In the genomic region with DNA sequence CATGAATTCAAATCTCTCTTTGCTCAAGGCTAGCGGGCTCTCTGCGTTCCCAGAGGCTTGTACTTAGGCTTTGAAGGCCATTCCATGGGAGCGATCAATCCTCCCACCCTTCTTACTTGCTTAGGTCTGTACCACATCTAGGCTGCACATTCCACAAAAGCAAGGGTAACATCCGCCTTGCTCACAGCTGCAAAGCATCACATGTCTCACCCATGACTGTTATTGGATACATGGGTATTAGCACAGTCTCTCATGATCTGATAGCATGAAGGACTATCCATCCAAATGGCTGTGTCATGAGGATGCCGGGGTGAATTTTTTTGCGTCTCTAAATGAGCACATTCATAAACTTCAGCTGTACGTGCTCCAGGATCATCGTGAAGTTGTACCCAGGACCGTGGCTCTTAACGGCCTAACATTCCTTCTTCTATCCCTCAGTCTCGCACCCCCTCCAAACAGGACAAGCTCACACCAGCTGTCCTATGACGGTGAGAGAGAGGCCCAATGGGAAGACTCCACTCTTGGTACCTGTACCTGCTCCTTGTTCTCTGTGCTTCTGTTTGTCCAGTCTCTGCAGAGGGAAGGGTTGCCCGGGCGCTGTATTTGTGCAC, we compare ENCODE assay signal across 26 mouse cellular contexts. TPM values are rescaled to one million over a fixed set of nuclear protein-coding genes. Genes with fewer than 3 reads are reported as not detected.
DNase-seq lines count a peak whose midpoint lies in the region; ATAC-seq lines count a peak whose summit lies in the region.
"Had no signal": no experiment of that assay in that cellular context is flagged by ENCODE, and none has a peak within 500 bp of the region (broad histone marks: within the 10 kb centered on the region; RNA-seq: fewer than 3 reads in every experiment).

No protein-coding gene starts in this region.

- peak; percentile 11 for DNase-seq in forebrain, embryonic 11.5 days (ENCODE audit: low spot score)
- no peak for DNase-seq in forebrain, embryonic 14.5 days (ENCODE audit: low spot score)
- DNase-seq in kidney, postnatal 4 days, result peak; percentile 19 to 25
- no peak for DNase-seq in kidney, adult 11 months
- peak; percentile 18 for DNase-seq in lung, postnatal 10 days
- DNase-seq in lung, postnatal 14 days, result no peak
- no peak for DNase-seq in B cell, adult 2 months
- DNase-seq: adrenal gland, postnatal 14 days; cerebellum, adult 2 months; cerebellum, postnatal 25 days; gastrocnemius, postnatal 25 days; heart, postnatal 14 days; left cerebral cortex, postnatal 4 days; right cerebral cortex, adult 18-20 months; thymus, adult 2 months; thymus, postnatal 4 days had no signal

- no peaks in the 10 kb centered on the region for H3K27me3 ChIP-seq in forebrain, embryonic 11.5 days (ENCODE audit: control insufficient read depth, insufficient read depth, low read length)
- no peaks in the 10 kb centered on the region for H3K27me3 ChIP-seq in forebrain, embryonic 14.5 days (replicated peaks; ENCODE audit: control insufficient read depth, insufficient read depth, low read length)
- H3K27me3 ChIP-seq: embryonic facial prominence, embryonic 13.5 days; heart, embryonic 13.5 days; hindbrain, embryonic 12.5 days; liver, embryonic 12.5 days; neural tube, embryonic 15.5 days had no signal

- no peak overlapping the region for H3K9ac ChIP-seq in forebrain, embryonic 11.5 days (ENCODE audit: low read length)
- H3K9ac ChIP-seq in forebrain, embryonic 14.5 days (ENCODE audit: low read length), result no peak overlapping the region
- H3K9ac ChIP-seq: embryonic facial prominence, embryonic 13.5 days; heart, embryonic 13.5 days; hindbrain, embryonic 12.5 days; liver, embryonic 12.5 days; neural tube, embryonic 15.5 days had no signal

- no peaks in the 10 kb centered on the region for H3K4me1 ChIP-seq in forebrain, embryonic 11.5 days (replicated peaks; ENCODE audit: control insufficient read depth, insufficient read depth, low read length)
- no peaks in the 10 kb centered on the region for H3K4me1 ChIP-seq in forebrain, embryonic 14.5 days (ENCODE audit: control insufficient read depth, insufficient read depth, low read length)
- H3K4me1 ChIP-seq: hindbrain, embryonic 12.5 days; liver, embryonic 12.5 days; neural tube, embryonic 15.5 days had no signal

- no peaks in the 10 kb centered on the region for H3K9me3 ChIP-seq in forebrain, embryonic 11.5 days (ENCODE audit: control insufficient read depth, low read length)
- H3K9me3 ChIP-seq in forebrain, embryonic 14.5 days (replicated peaks; ENCODE audit: control insufficient read depth, low read length), result no peaks in the 10 kb centered on the region
- H3K9me3 ChIP-seq: embryonic facial prominence, embryonic 13.5 days; heart, embryonic 13.5 days; hindbrain, embryonic 12.5 days; liver, embryonic 12.5 days; neural tube, embryonic 15.5 days had no signal

- H3K27ac ChIP-seq in forebrain, embryonic 11.5 days (ENCODE audit: low read depth, low read length), result no peak overlapping the region
- no peak overlapping the region for H3K27ac ChIP-seq in forebrain, embryonic 14.5 days (ENCODE audit: low read depth, low read length)
- H3K27ac ChIP-seq: embryonic facial prominence, embryonic 13.5 days; heart, adult 2 months; heart, embryonic 13.5 days; hindbrain, embryonic 12.5 days; liver, embryonic 12.5 days; macrophage; neural tube, embryonic 15.5 days had no signal

- no peak overlapping the region for H3K4me3 ChIP-seq in forebrain, embryonic 11.5 days (ENCODE audit: low read depth, low read length)
- no peak overlapping the region for H3K4me3 ChIP-seq in forebrain, embryonic 14.5 days (ENCODE audit: low read depth, low read length)
- H3K4me3 ChIP-seq: embryonic facial prominence, embryonic 13.5 days; heart, adult 2 months; heart, embryonic 13.5 days; hindbrain, embryonic 12.5 days; liver, embryonic 12.5 days; neural tube, embryonic 15.5 days had no signal

- no peak for ATAC-seq in forebrain, embryonic 11.5 days (replicated peaks; ENCODE audit: low FRiP score)
- ATAC-seq in forebrain, embryonic 14.5 days, result no peak
- ATAC-seq: CD4-positive, CD25-positive, alpha-beta regulatory T cell, adult 4 months; forebrain, embryonic 16.5 days; intestine, postnatal 0 days; liver, embryonic 12.5 days had no signal

- 90% methylated on average over 14 of the region's 14 CpGs for WGBS in forebrain, embryonic 11.5 days
- WGBS in forebrain, embryonic 14.5 days, result 93% methylated on average over 14 of the region's 14 CpGs

- H3K36me3 ChIP-seq in forebrain, embryonic 11.5 days (ENCODE audit: control insufficient read depth, insufficient read depth, low read length), result no peaks in the 10 kb centered on the region
- no peaks in the 10 kb centered on the region for H3K36me3 ChIP-seq in forebrain, embryonic 14.5 days (ENCODE audit: control insufficient read depth, insufficient read depth, low read length)
- H3K36me3 ChIP-seq: embryonic facial prominence, embryonic 13.5 days; heart, embryonic 13.5 days; hindbrain, embryonic 12.5 days; liver, embryonic 12.5 days; neural tube, embryonic 15.5 days had no signal

- no peak overlapping the region for H3K4me2 ChIP-seq in forebrain, embryonic 11.5 days (ENCODE audit: low read depth, low read length, severe bottlenecking)
- no peak overlapping the region for H3K4me2 ChIP-seq in forebrain, embryonic 14.5 days (ENCODE audit: low read length)
- H3K4me2 ChIP-seq: embryonic facial prominence, embryonic 13.5 days; heart, embryonic 13.5 days; hindbrain, embryonic 12.5 days; liver, embryonic 12.5 days; neural tube, embryonic 15.5 days had no signal

RNA-seq across cellular contexts. Expression of gene Eid1, which starts 22.0 kb away (rescaled TPM):
- 252 TPM in 2 replicates for polyA plus RNA-seq in forebrain, embryonic 11.5 days (2014; fragmentation: Nextera tagmentation; extraction: Ambion mirVana)
- polyA plus RNA-seq in forebrain, embryonic 14.5 days (2014; fragmentation: Nextera tagmentation; extraction: Ambion mirVana), result 405 and 426 TPM in 2 replicates

RNA-seq across cellular contexts. Expression of gene Cep152, which starts 25.9 kb away (rescaled TPM):
- polyA plus RNA-seq in forebrain, embryonic 11.5 days (2014; fragmentation: Nextera tagmentation; extraction: Ambion mirVana), result 12.8 and 13.1 TPM in 2 replicates
- 3.2 TPM in 2 replicates for polyA plus RNA-seq in forebrain, embryonic 14.5 days (2014; fragmentation: Nextera tagmentation; extraction: Ambion mirVana)

Comparison
In these comparisons a context has a peak if more than half of its experiments do, and no peak if none do; other contexts are left out.
1. DNase-seq: peak in forebrain, embryonic 11.5 days (single experiment), kidney, postnatal 4 days (2 of 2) and lung, postnatal 10 days (single experiment); none in forebrain, embryonic 14.5 days (single experiment), kidney, adult 11 months (single experiment), lung, postnatal 14 days (single experiment) and B cell, adult 2 months (0 of 2).